Mouse (Mus musculus): ENCODE measurements around the gene Trim59.

Gene Trim59

GRCm38 (mm10) chr3:69044645-69045399 is at the start of gene Trim59:
Gene Trim59 (minus strand): TSS chr3:69044755.
- in situ Hi-C loops (cut with MboI, MseI) = no loop called here

GRCm38 (mm10) chr3:69064005-69064404 is 19.4 kb upstream of the Trim59 start:
- in situ Hi-C loops (cut with MboI, MseI) = no loop called here

- in situ Hi-C loops (cut with MboI, MseI) = no loop called here
Observed at GRCm38 (mm10) chr3:69062764-69063163, 18.2 kb upstream of the Trim59 start.

GRCm38 (mm10) chr3:69060672-69061071 is 16.1 kb upstream of the Trim59 start:
- in situ Hi-C loops (cut with MboI, MseI) = no loop called here

GRCm38 (mm10) chr3:69055871-69056270 is 11.3 kb upstream of the Trim59 start:
- in situ Hi-C loops (cut with MboI, MseI) = no loop called here

- in situ Hi-C loops (cut with MboI, MseI) = no loop called here
Observed at GRCm38 (mm10) chr3:69054760-69055432, 10.3 kb upstream of the Trim59 start.

GRCm38 (mm10) chr3:69051894-69052293 is 7.3 kb upstream of the Trim59 start:
- in situ Hi-C loops (cut with MboI, MseI) = no loop called here

GRCm38 (mm10) chr3:69049011-69049410 is 4.5 kb upstream of the Trim59 start:
- in situ Hi-C loops (cut with MboI, MseI) = no loop called here

- in situ Hi-C loops (cut with MboI, MseI) = no loop called here
Observed at GRCm38 (mm10) chr3:69047684-69048083, 3.1 kb upstream of the Trim59 start.

- in situ Hi-C loops (cut with MboI, MseI) = no loop called here
Observed at GRCm38 (mm10) chr3:69046509-69046908, 2.0 kb upstream of the Trim59 start.

GRCm38 (mm10) chr3:69045750-69046149 is 1.2 kb upstream of the Trim59 start:
- in situ Hi-C loops (cut with MboI, MseI) = no loop called here

- in situ Hi-C loops (cut with MboI, MseI) = no loop called here
Observed at GRCm38 (mm10) chr3:69045400-69045703, 797 bp upstream of the Trim59 start.

GRCm38 (mm10) chr3:69044167-69044591 is 376 bp downstream of the Trim59 start:
- in situ Hi-C loops (cut with MboI, MseI) = no loop called here

- in situ Hi-C loops (cut with MboI, MseI) = no loop called here
Observed at GRCm38 (mm10) chr3:69041298-69041697, 3.3 kb downstream of the Trim59 start.

- in situ Hi-C loops (cut with MboI, MseI) = no loop called here
Observed at GRCm38 (mm10) chr3:69040105-69040504, 4.5 kb downstream of the Trim59 start.

- in situ Hi-C loops (cut with MboI, MseI) = loop anchor here (10.0 kb wide), 1 partner anchor 59 kb away; no protein-coding TSS in a partner anchor
Observed at GRCm38 (mm10) chr3:69026133-69026783, 18.3 kb downstream of the Trim59 start.

GRCm38 (mm10) chr3:69020764-69021163 is 23.8 kb downstream of the Trim59 start:
- in situ Hi-C loops (cut with MboI, MseI) = loop anchor here (10.0 kb wide), 1 partner anchor 64 kb away; no protein-coding TSS in a partner anchor

GRCm38 (mm10) chr3:69020285-69020684 is 24.3 kb downstream of the Trim59 start:
- in situ Hi-C loops (cut with MboI, MseI) = loop anchor here (10.0 kb wide), 1 partner anchor 65 kb away; no protein-coding TSS in a partner anchor

- in situ Hi-C loops (cut with MboI, MseI) = loop anchor here (10.0 kb wide), 1 partner anchor 726 kb away; no protein-coding TSS in a partner anchor
Observed at GRCm38 (mm10) chr3:69018635-69019034, 25.9 kb downstream of the Trim59 start.

- in situ Hi-C loops (cut with MboI, MseI) = loop anchor here (10.0 kb wide), 1 partner anchor 728 kb away; no protein-coding TSS in a partner anchor
Observed at GRCm38 (mm10) chr3:69017181-69017580, 27.4 kb downstream of the Trim59 start.

- in situ Hi-C loops (cut with MboI, MseI) = no loop called here
Observed at GRCm38 (mm10) chr3:69008873-69009272, 35.7 kb downstream of the Trim59 start.

GRCm38 (mm10) chr3:69006246-69006760 is 38.3 kb downstream of the Trim59 start:
- in situ Hi-C loops (cut with MboI, MseI) = no loop called here

Measured in T-helper 1 cell (primary cell).